Mouse (Mus musculus): ENCODE results near the gene Thumpd3. TPM values are rescaled to one million over a fixed set of nuclear protein-coding genes. Genes with fewer than 3 reads are reported as not detected.
A peak's percentile ranks its signal among the peaks of the same experiment; 100 is the strongest.

The Thumpd3 gene
- total RNA-seq, 2 experiments from 2014 or later = 29.4 TPM

- intact Hi-C loops (cut with DNase I) = loop anchor here (1.0 to 2.0 kb wide), 2 partner anchors 30 to 231 kb away; partner anchors contain the start of genes Brpf1 and Thumpd3
- DNase-seq (ENCODE audit: low spot score in 2 of 2) = peak; percentile 91 to 96
These were observed 30.1 kb downstream of the Thumpd3 start for GRCm38 (mm10) chr6:113076012-113076685.

GRCm38 (mm10) chr6:113076686-113077516 lies 30.9 kb downstream of the Thumpd3 start, which contains the start of gene Setd5:
Gene Setd5 (plus strand): TSS chr6:113077365.
- DNase-seq (ENCODE audit: low spot score in 2 of 2) = peak; percentile 98
- intact Hi-C loops (cut with DNase I) = loop anchor here (1.0 to 2.0 kb wide), 3 partner anchors 22 to 230 kb away; partner anchors contain the start of genes Brpf1 and Thumpd3

- DNase-seq (ENCODE audit: low spot score in 2 of 2) = no peak
- intact Hi-C loops (cut with DNase I) = loop anchor here (1.0 to 2.0 kb wide), 2 partner anchors 22 to 229 kb away; partner anchors contain the start of gene Brpf1
These were observed 31.6 kb downstream of the Thumpd3 start for GRCm38 (mm10) chr6:113077569-113078030.

- DNase-seq (ENCODE audit: low spot score in 2 of 2) = peak; percentile 20 to 43
- intact Hi-C loops (cut with DNase I) = no loop called here
These were observed 32.2 kb downstream of the Thumpd3 start for GRCm38 (mm10) chr6:113078031-113078721.

GRCm38 (mm10) chr6:113079492-113079891 lies 33.5 kb downstream of the Thumpd3 start:
- DNase-seq (ENCODE audit: low spot score in 2 of 2) = peak; percentile 26 to 58
- intact Hi-C loops (cut with DNase I) = no loop called here

- intact Hi-C loops (cut with DNase I) = no loop called here
- peak in 1 of 2 experiments; percentile 9 for DNase-seq (ENCODE audit: low spot score in 2 of 2)
These were observed 36.2 kb downstream of the Thumpd3 start for GRCm38 (mm10) chr6:113082229-113082628.

- DNase-seq (ENCODE audit: low spot score in 2 of 2) = peak in 1 of 2 experiments; percentile 18
- intact Hi-C loops (cut with DNase I) = no loop called here
These were observed 38.6 kb downstream of the Thumpd3 start for GRCm38 (mm10) chr6:113084590-113084989.

GRCm38 (mm10) chr6:113093206-113093605 lies 47.2 kb downstream of the Thumpd3 start:
- DNase-seq (ENCODE audit: low spot score in 2 of 2) = no peak
- intact Hi-C loops (cut with DNase I) = no loop called here

- intact Hi-C loops (cut with DNase I) = no loop called here
These were observed 49.5 kb downstream of the Thumpd3 start for GRCm38 (mm10) chr6:113095547-113095946.

GRCm38 (mm10) chr6:113097662-113098061 lies 51.6 kb downstream of the Thumpd3 start:
- no peak for DNase-seq (ENCODE audit: low spot score in 2 of 2)
- intact Hi-C loops (cut with DNase I) = no loop called here

More at GRCm38 (mm10) chr6:113095547-113095946, 49.5 kb downstream of the Thumpd3 start:
- no peak for DNase-seq (ENCODE audit: low spot score in 2 of 2)

- intact Hi-C loops (cut with DNase I) = loop anchor here (1.0 kb wide), 2 partner anchors 10 to 22 kb away; partner anchors contain the start of gene Setd5
- peak; percentile 88 to 95 for DNase-seq (ENCODE audit: low spot score in 2 of 2)
These were observed 53.7 kb downstream of the Thumpd3 start for GRCm38 (mm10) chr6:113099640-113100289.

GRCm38 (mm10) chr6:113102541-113102940 lies 56.5 kb downstream of the Thumpd3 start:
- no peak for DNase-seq (ENCODE audit: low spot score in 2 of 2)
- intact Hi-C loops (cut with DNase I) = no loop called here

- intact Hi-C loops (cut with DNase I) = no loop called here
- DNase-seq (ENCODE audit: low spot score in 2 of 2) = peak in 1 of 2 experiments; percentile 35
These were observed 57.7 kb downstream of the Thumpd3 start for GRCm38 (mm10) chr6:113103765-113104164.

- intact Hi-C loops (cut with DNase I) = no loop called here
- DNase-seq (ENCODE audit: low spot score in 2 of 2) = no peak
These were observed 63.4 kb downstream of the Thumpd3 start for GRCm38 (mm10) chr6:113109378-113109777.

- DNase-seq (ENCODE audit: low spot score in 2 of 2) = no peak
- intact Hi-C loops (cut with DNase I) = no loop called here
These were observed 63.9 kb downstream of the Thumpd3 start for GRCm38 (mm10) chr6:113109956-113110355.
